Mouse (Mus musculus): ENCODE results near the gene Gm1604a. TPM values are rescaled to one million over a fixed set of nuclear protein-coding genes. Genes with fewer than 3 reads are reported as not detected.

Gm1604a gene
- polyA plus RNA-seq, 1 experiment, result 2.7 TPM

Other genes with a start within 250 kb of the Gm1604a start
- 71.7 and 82.0 TPM in 2 replicates for gene Ezr, start 242.8 kb upstream of the Gm1604a start, polyA plus RNA-seq (2011; ENCODE audit: insufficient read depth, insufficient read length, low replicate concordance, missing spikeins)
- gene Rsph3b, start 76.9 kb upstream of the Gm1604a start, polyA plus RNA-seq (2011; ENCODE audit: insufficient read depth, insufficient read length, low replicate concordance, missing spikeins), result 4.9 and 7.1 TPM in 2 replicates
- 16.3 and 32.8 TPM in 2 replicates for gene Tagap1, start 64.4 kb upstream of the Gm1604a start, polyA plus RNA-seq (2011; ENCODE audit: insufficient read depth, insufficient read length, low replicate concordance, missing spikeins)
- 57.9 and 135 TPM in 2 replicates for gene Rnaset2b, start 54.9 kb upstream of the Gm1604a start, polyA plus RNA-seq (2011; ENCODE audit: insufficient read depth, insufficient read length, low replicate concordance, missing spikeins)
- gene Gm49721, start 46.7 kb upstream of the Gm1604a start, polyA plus RNA-seq (2011; ENCODE audit: insufficient read depth, insufficient read length, low replicate concordance, missing spikeins), result not detected in 2 replicates
- gene Rps6ka2, start 144.5 kb downstream of the Gm1604a start, polyA plus RNA-seq (2011; ENCODE audit: insufficient read depth, insufficient read length, low replicate concordance, missing spikeins), result 2.4 and 9.1 TPM in 2 replicates

Measured in bone marrow, adult 2 months (tissue).